Mouse (Mus musculus): ENCODE measurements around the gene Gm13088.
"Not testable (repeated sequence)": the region's sequence is repeated elsewhere in the genome, so short reads cannot be mapped to it uniquely, and the experiment has no call there.

DNA sequence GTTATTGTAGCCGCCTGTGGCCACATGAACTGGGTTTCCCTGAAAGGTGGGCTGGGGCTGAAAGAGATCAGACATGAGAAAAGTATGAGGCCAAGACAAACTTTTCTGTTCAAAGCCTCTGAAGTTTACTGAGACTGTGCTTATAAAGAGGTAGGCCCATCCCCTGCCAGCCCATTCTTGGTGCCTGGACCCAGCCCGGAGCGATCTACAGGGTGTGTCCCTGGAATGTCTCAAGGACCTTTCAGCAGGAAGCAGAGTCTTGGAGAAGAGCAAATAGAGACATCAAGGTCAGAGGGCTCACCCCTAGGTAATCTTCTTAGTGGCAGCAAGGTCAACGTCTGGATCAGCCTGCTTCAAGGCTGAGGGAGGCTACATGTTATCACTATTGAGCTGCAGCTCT lies 38.9 kb downstream of the Gm13088 start:
- not testable (repeated sequence) for TF ChIP-seq POLR2A (IDR thresholded peaks at IDR 0.05; ENCODE audit: extremely low read depth, insufficient read depth, low read length); CTCF (IDR thresholded peaks at IDR 0.05; ENCODE audit: low read depth, low read length)
